Mouse (Mus musculus) kidney, adult 2 months (tissue): Measurements from ENCODE around the gene H2-T3. TPM values are rescaled to one million over a fixed set of nuclear protein-coding genes. Genes with fewer than 3 reads are reported as not detected.
"Not testable (repeated sequence)": the region's sequence is repeated elsewhere in the genome, so short reads cannot be mapped to it uniquely, and the experiment has no call there.

ENCODE experiments used
- DNase-seq: peaks from one replicate; pipeline ENCODE4 v3.0.0; 2021
- H3K27ac ChIP-seq: fragments of 200-500 bp; 2 replicates; pipeline ENCODE4 v1.5.1; 2012; ENCODE audit warnings: low read depth, low read length, control low read depth, inconsistent platforms; ENCODE audit not compliant: insufficient read depth
- H3K27me3 ChIP-seq: fragments of 200-500 bp; replicated peaks from 2 replicates; pipeline ENCODE4 v1.6.1; 2012; ENCODE audit warnings: mild to moderate bottlenecking, moderate library complexity, low read length, inconsistent platforms; ENCODE audit not compliant: control insufficient read depth, insufficient read depth
- H3K36me3 ChIP-seq: fragments of 200-500 bp; 2 replicates; pipeline ENCODE4 v1.6.1; 2012; ENCODE audit warnings: mild to moderate bottlenecking, moderate library complexity, low read length, inconsistent platforms; ENCODE audit not compliant: control insufficient read depth, insufficient read depth
- H3K4me1 ChIP-seq: fragments of 200-500 bp; 2 replicates; pipeline ENCODE4 v1.6.1; 2011; ENCODE audit warnings: low read length; ENCODE audit not compliant: control insufficient read depth, insufficient read depth
- H3K4me3 ChIP-seq: fragments of 200-500 bp; 2 replicates; pipeline ENCODE4 v1.5.1; 2011; ENCODE audit warnings: mild to moderate bottlenecking, low read depth, low read length, control low read depth; ENCODE audit not compliant: insufficient read depth
- CTCF ChIP-seq: fragments of 200-500 bp; conservative IDR thresholded peaks from 2 replicates; pipeline ENCODE4 v1.5.1; 2011; ENCODE audit warnings: low read depth, mild to moderate bottlenecking, control low read depth, low read length, moderate library complexity, mixed read lengths; ENCODE audit not compliant: insufficient read depth, insufficient read length
- POLR2A ChIP-seq: fragments of 200-500 bp; IDR thresholded peaks from one replicate; pipeline ENCODE4 v1.6.1; 2011; ENCODE audit warnings: low read depth, low read length, control low read depth
- WGBS: fragments of 180-500 bp; shearing (Covaris S2); methylation state at CpG from one replicate; pipeline ENCODE4 v1.1.7; 2018; 5-methylcytosine and 5-hydroxymethylcytosine counted together
- polyA plus RNA-seq: library from polyadenylated mRNA; depleted of rRNA; stranded (reverse); fragments of >200 nt; gene quantifications from 2 replicates; pipeline ENCODE4 v1.2.3, GENCODE M21; 2012; rRNA removed

H2-T3 gene
- polyA plus RNA-seq, 1 experiment = not detected

GRCm38 (mm10) chr17:36145111-36145860, 44.8 kb downstream of the H2-T3 start:
- H3K36me3 ChIP-seq = no peaks in the 10 kb centered on the region
- 1% methylated on average over 78 of the region's 78 CpGs for WGBS
- H3K4me3 ChIP-seq = peak overlapping the region; percentile 41
- no peak for TF ChIP-seq POLR2A
- TF ChIP-seq CTCF = no peak
- no peaks in the 10 kb centered on the region; the same call in none of the 2 replicates for H3K27me3 ChIP-seq
- H3K4me1 ChIP-seq = no peaks in the 10 kb centered on the region
- no peak for DNase-seq
- no peak overlapping the region for H3K27ac ChIP-seq

- 85% methylated on average over 1 of the region's 1 CpGs for WGBS
- H3K27me3 ChIP-seq, H3K4me3 ChIP-seq, H3K4me1 ChIP-seq, H3K36me3 ChIP-seq, H3K27ac ChIP-seq, DNase-seq: not testable (repeated sequence)
These were observed 53.7 kb downstream of the H2-T3 start for GRCm38 (mm10) chr17:36136299-36136848.

Other genes starting within 250 kb of the H2-T3 start
- 59.4 and 63.6 TPM in 2 replicates for gene Abcf1, start 220.5 kb downstream of the H2-T3 start, polyA plus RNA-seq
- 20.5 and 23.8 TPM in 2 replicates for gene Gnl1, start 210.4 kb downstream of the H2-T3 start, polyA plus RNA-seq
- 18.5 and 19.0 TPM in 2 replicates for gene Prr3, start 210.1 kb downstream of the H2-T3 start, polyA plus RNA-seq
- 3.5 and 5.4 TPM in 2 replicates for gene H2-T24, start 169.7 kb downstream of the H2-T3 start, polyA plus RNA-seq
- gene H2-T23, start 157.4 kb downstream of the H2-T3 start, polyA plus RNA-seq = 174 and 175 TPM in 2 replicates
- gene H2-T22, start 147.5 kb downstream of the H2-T3 start, polyA plus RNA-seq = 70.6 and 73.2 TPM in 2 replicates
- gene Gm6034, start 147.3 kb downstream of the H2-T3 start, polyA plus RNA-seq = not detected in 2 replicates
- gene Gm11127, start 131.9 kb downstream of the H2-T3 start, polyA plus RNA-seq = 13.9 and 14.8 TPM in 2 replicates
- 0.15 and 0.36 TPM in 2 replicates for gene Gm19684, start 68.6 kb downstream of the H2-T3 start, polyA plus RNA-seq
- 0.19 TPM in 1 of 2 replicates, not detected in the other for gene Gm7030, start 60.9 kb downstream of the H2-T3 start, polyA plus RNA-seq
- 0.14 TPM in 1 of 2 replicates, not detected in the other for gene Gm8909, start 21.8 kb downstream of the H2-T3 start, polyA plus RNA-seq
- 101 and 122 TPM in 2 replicates for gene Rpp21, start 67.8 kb upstream of the H2-T3 start, polyA plus RNA-seq
- gene Trim39, start 82.0 kb upstream of the H2-T3 start, polyA plus RNA-seq = 11.1 and 11.4 TPM in 2 replicates
- gene H2-M10.2, start 96.2 kb upstream of the H2-T3 start, polyA plus RNA-seq = not detected in 2 replicates
- not detected in 2 replicates for gene H2-M10.1, start 135.9 kb upstream of the H2-T3 start, polyA plus RNA-seq
- not detected in 2 replicates for gene H2-M10.3, start 178.1 kb upstream of the H2-T3 start, polyA plus RNA-seq